In genomic region chr2:72464376-72465014, GRCm38 (mm10) we compare ENCODE assay signal across 20 mouse cellular contexts. TPM values are rescaled to one million over a fixed set of nuclear protein-coding genes. Genes with fewer than 3 reads are reported as not detected.
DNase-seq lines count a peak whose midpoint lies in the region; ATAC-seq and TF ChIP-seq lines count a peak whose summit lies in the region.
"Had no signal": no experiment of that assay in that cellular context is flagged by ENCODE, and none has a peak within 500 bp of the region (broad histone marks: within the 10 kb centered on the region; RNA-seq: fewer than 3 reads in every experiment).

No protein-coding gene starts in this region.

- H3K4me3 ChIP-seq in kidney, embryonic 15.5 days (replicated peaks), result no peak overlapping the region
- no peak overlapping the region; the same call in 1 of the 2 replicates for H3K4me3 ChIP-seq in G1E (ENCODE audit: low read depth, low read length)
- no peak overlapping the region for H3K4me3 ChIP-seq in bone marrow macrophage, adult 2 months (ENCODE audit: insufficient read depth, low read length)
- no peak overlapping the region for H3K4me3 ChIP-seq in heart, embryonic 12.5 days
- H3K4me3 ChIP-seq: forebrain, embryonic 13.5 days; hindbrain, embryonic 10.5 days; layer of hippocampus, adult 2 months; midbrain, embryonic 12.5 days; neural tube, embryonic 12.5 days; stomach, embryonic 15.5 days had no signal

- H3K4me2 ChIP-seq in kidney, embryonic 15.5 days, result no peak overlapping the region
- no peak overlapping the region for H3K4me2 ChIP-seq in heart, embryonic 12.5 days
- H3K4me2 ChIP-seq: forebrain, embryonic 13.5 days; midbrain, embryonic 12.5 days; neural tube, embryonic 12.5 days; stomach, embryonic 15.5 days had no signal

- TF ChIP-seq POLR2A in bone marrow macrophage, adult 2 months (IDR thresholded peaks at IDR 0.05; ENCODE audit: borderline replicate concordance, low read depth, low read length), result no peak

- DNase-seq in kidney, adult 11 months, result no peak
- DNase-seq in G1E (ENCODE audit: low spot score), result no peak
- peak; percentile 59 for DNase-seq in mesoderm, embryonic 11.5 days (ENCODE audit: low read depth, low spot score)
- DNase-seq in urinary bladder, adult 2 months (ENCODE audit: low spot score), result no peak
- DNase-seq: adrenal gland, postnatal 10 days; cerebellum, adult 11-12 months; gastrocnemius, postnatal 10 days; kidney, adult 18-20 months; layer of hippocampus, postnatal 36 days; thymus, adult 18-20 months had no signal

- no peak for ATAC-seq in kidney, embryonic 15.5 days (replicated peaks; ENCODE audit: low FRiP score)
- peak; percentile 54 for ATAC-seq in G1E (ENCODE audit: extremely low read depth, insufficient number of reproducible peaks, low FRiP score, poor library complexity, severe bottlenecking)
- ATAC-seq in heart, embryonic 12.5 days (ENCODE audit: insufficient number of reproducible peaks, low FRiP score), result no peak
- ATAC-seq: forebrain, embryonic 13.5 days; lung, postnatal 0 days had no signal

- no peaks in the 10 kb centered on the region for H3K9me3 ChIP-seq in kidney, embryonic 15.5 days (replicated peaks)
- H3K9me3 ChIP-seq in G1E (replicated peaks), result no peaks in the 10 kb centered on the region
- 0 out of 2 replicates have a peak, but pooled peaks cover 2% of the 10 kb centered on the region for H3K9me3 ChIP-seq in heart, embryonic 12.5 days (replicated peaks)
- H3K9me3 ChIP-seq: forebrain, embryonic 13.5 days; hindbrain, embryonic 10.5 days; midbrain, embryonic 12.5 days; neural tube, embryonic 12.5 days; stomach, embryonic 15.5 days had no signal

- no peak for TF ChIP-seq CTCF in G1E (IDR thresholded peaks at IDR 0.05; ENCODE audit: low read depth, low read length)
- no peak for TF ChIP-seq CTCF in bone marrow macrophage, adult 2 months (IDR thresholded peaks at IDR 0.05; ENCODE audit: low read depth, low read length)

- H3K27me3 ChIP-seq in kidney, embryonic 15.5 days, result no peaks in the 10 kb centered on the region
- H3K27me3 ChIP-seq in G1E (ENCODE audit: insufficient read depth, low read length), result no peaks in the 10 kb centered on the region
- no peaks in the 10 kb centered on the region for H3K27me3 ChIP-seq in heart, embryonic 12.5 days (replicated peaks)
- H3K27me3 ChIP-seq: neural tube, embryonic 12.5 days; stomach, embryonic 15.5 days had no signal

- 26% methylated on average over 7 of the region's 7 CpGs for WGBS in kidney, embryonic 15.5 days
- WGBS in heart, embryonic 12.5 days, result 56% methylated on average over 7 of the region's 7 CpGs

- peaks cover 10% of the 10 kb centered on the region; the same call in 1 of the 2 replicates for H3K4me1 ChIP-seq in kidney, embryonic 15.5 days
- peaks cover 15% of the 10 kb centered on the region for H3K4me1 ChIP-seq in G1E (ENCODE audit: insufficient read depth, low read depth, low read length)
- peaks cover 20% of the 10 kb centered on the region for H3K4me1 ChIP-seq in bone marrow macrophage, adult 2 months (ENCODE audit: control insufficient read depth, insufficient read depth, low read length)
- H3K4me1 ChIP-seq in heart, embryonic 12.5 days (replicated peaks), result no peaks in the 10 kb centered on the region
- H3K4me1 ChIP-seq: forebrain, embryonic 13.5 days; hindbrain, embryonic 10.5 days; midbrain, embryonic 12.5 days; neural tube, embryonic 12.5 days; stomach, embryonic 15.5 days had no signal

- H3K36me3 ChIP-seq in kidney, embryonic 15.5 days, result no peaks in the 10 kb centered on the region
- H3K36me3 ChIP-seq in G1E (replicated peaks), result no peaks in the 10 kb centered on the region
- no peaks in the 10 kb centered on the region for H3K36me3 ChIP-seq in heart, embryonic 12.5 days
- H3K36me3 ChIP-seq: hindbrain, embryonic 10.5 days; midbrain, embryonic 12.5 days; neural tube, embryonic 12.5 days; stomach, embryonic 15.5 days had no signal

- H3K27ac ChIP-seq in kidney, embryonic 15.5 days, result 0 out of 2 replicates have a peak overlapping the region, but pooled peaks have one; percentile 10
- peak overlapping the region; percentile 78 for H3K27ac ChIP-seq in bone marrow macrophage, adult 2 months (ENCODE audit: insufficient read depth, low read depth, low read length)
- no peak overlapping the region for H3K27ac ChIP-seq in heart, embryonic 12.5 days (ENCODE audit: poor library complexity, severe bottlenecking)
- H3K27ac ChIP-seq: forebrain, embryonic 13.5 days; hindbrain, embryonic 10.5 days; layer of hippocampus, adult 2 months; midbrain, embryonic 12.5 days; neural tube, embryonic 12.5 days; stomach, embryonic 15.5 days had no signal

- no peak overlapping the region for H3K9ac ChIP-seq in kidney, embryonic 15.5 days
- H3K9ac ChIP-seq in heart, embryonic 12.5 days, result no peak overlapping the region
- H3K9ac ChIP-seq: forebrain, embryonic 13.5 days; midbrain, embryonic 12.5 days; neural tube, embryonic 12.5 days; stomach, embryonic 15.5 days had no signal

RNA-seq across cellular contexts. Expression of gene Cdca7, which starts 11.5 kb away (rescaled TPM):
- polyA plus RNA-seq in kidney, embryonic 15.5 days (2015; fragmentation: Nextera tagmentation; extraction: Ambion mirVana), result 158 and 167 TPM in 2 replicates
- 124 and 167 TPM in 2 replicates for total RNA-seq in G1E (2014; fragmentation: Nextera tagmentation)
- total RNA-seq in G1E (2017), result 162 and 191 TPM in 2 replicates
- polyA plus RNA-seq in G1E (2012), result 84.1 and 90.9 TPM in 2 replicates
- 3.7 and 6.3 TPM in 2 replicates for polyA plus RNA-seq in bone marrow macrophage, adult 2 months (2012; ENCODE audit: insufficient read depth, insufficient read length, missing spikeins)
- 58.5 and 59.3 TPM in 2 replicates for polyA plus RNA-seq in heart, embryonic 12.5 days (2016; fragmentation: Nextera tagmentation; extraction: Ambion mirVana)
- 26.3 and 32.2 TPM in 2 replicates for polyA plus RNA-seq in urinary bladder, adult 2 months (2012; rRNA removed)
